Mouse (Mus musculus) T-cell, adult 2 months (primary cell): Measurements from ENCODE around the gene Gipc3.

Source experiments
- DNase-seq: peaks from one replicate; pipeline ENCODE4 v3.0.0; 2022; ENCODE audit warnings: low spot score

Gipc3 gene

GRCm38 (mm10) chr10:81320550-81321347, 22.3 kb downstream of the Gipc3 start, which contains the start of gene Cactin:
TSS of gene Cactin (plus strand) at chr10:81321103.
- peak; percentile 100 for DNase-seq

GRCm38 (mm10) chr10:81319741-81320549, 23.1 kb downstream of the Gipc3 start:
- DNase-seq: no peak

- DNase-seq: no peak
Observed at GRCm38 (mm10) chr10:81319330-81319699, 23.8 kb downstream of the Gipc3 start.

GRCm38 (mm10) chr10:81318589-81319329, 24.3 kb downstream of the Gipc3 start:
- DNase-seq: no peak

- DNase-seq: no peak
Observed at GRCm38 (mm10) chr10:81317273-81317672, 25.8 kb downstream of the Gipc3 start.

GRCm38 (mm10) chr10:81316338-81317060, 26.6 kb downstream of the Gipc3 start:
- no peak for DNase-seq

- no peak for DNase-seq
Observed at GRCm38 (mm10) chr10:81315587-81315986, 27.5 kb downstream of the Gipc3 start.

GRCm38 (mm10) chr10:81314201-81314600, 28.9 kb downstream of the Gipc3 start:
- no peak for DNase-seq

- DNase-seq: no peak
Observed at GRCm38 (mm10) chr10:81313581-81313980, 29.5 kb downstream of the Gipc3 start.

- no peak for DNase-seq
Observed at GRCm38 (mm10) chr10:81309571-81309970, 33.5 kb downstream of the Gipc3 start.

- no peak for DNase-seq
Observed at GRCm38 (mm10) chr10:81306837-81307682, 36.0 kb downstream of the Gipc3 start.

- DNase-seq: no peak
Observed at GRCm38 (mm10) chr10:81306173-81306668, 36.8 kb downstream of the Gipc3 start.

GRCm38 (mm10) chr10:81305663-81306062, 37.4 kb downstream of the Gipc3 start:
- no peak for DNase-seq

- DNase-seq: peak; percentile 65
Observed at GRCm38 (mm10) chr10:81304597-81305238, 38.3 kb downstream of the Gipc3 start.

- DNase-seq: peak; percentile 64
Observed at GRCm38 (mm10) chr10:81303761-81304160, 39.3 kb downstream of the Gipc3 start.

GRCm38 (mm10) chr10:81303258-81303657, 39.8 kb downstream of the Gipc3 start:
- no peak for DNase-seq

- no peak for DNase-seq
Observed at GRCm38 (mm10) chr10:81302781-81303218, 40.3 kb downstream of the Gipc3 start.

GRCm38 (mm10) chr10:81302288-81302687, 40.8 kb downstream of the Gipc3 start:
- DNase-seq: no peak

- no peak for DNase-seq
Observed at GRCm38 (mm10) chr10:81301321-81301720, 41.7 kb downstream of the Gipc3 start.

GRCm38 (mm10) chr10:81300352-81300907, 42.6 kb downstream of the Gipc3 start:
- no peak for DNase-seq
